In genomic region chr11:3105261-3105731, GRCm38 (mm10) we compare ENCODE assay signal across 10 mouse cellular contexts.
DNase-seq lines count a peak whose midpoint lies in the region; ATAC-seq and TF ChIP-seq lines count a peak whose summit lies in the region.
"Had no signal": no experiment of that assay in that cellular context is flagged by ENCODE, and none has a peak within 500 bp of the region (broad histone marks: within the 10 kb centered on the region; RNA-seq: fewer than 3 reads in every experiment).

No protein-coding gene starts in this region.

- ATAC-seq in liver, embryonic 16.5 days (ENCODE audit: low read depth): peak; percentile 52
- ATAC-seq in hindbrain, embryonic 14.5 days (ENCODE audit: low FRiP score): no peak

- DNase-seq in CD4-positive helper T cell, adult 2 months (ENCODE audit: low read depth, low spot score): peak; percentile 90
- peak; percentile 84 for DNase-seq in T-cell, adult 2 months (ENCODE audit: low spot score)
- DNase-seq in spleen, adult 2 months (ENCODE audit: low read depth in 1 of 2, low spot score in 2 of 2): peak; percentile 66 to 96
- no peak for DNase-seq in cerebellum, postnatal 14 days
- no peak for DNase-seq in adrenal gland, postnatal 4 days (ENCODE audit: low spot score in 2 of 2)
- DNase-seq in hindbrain, embryonic 14.5 days (ENCODE audit: low spot score): no peak
- DNase-seq: gastrocnemius, postnatal 36 days had no signal

- H3K4me2 ChIP-seq in liver, embryonic 16.5 days (ENCODE audit: low read depth, low read length): peak overlapping the region; percentile 45
- no peak overlapping the region for H3K4me2 ChIP-seq in hindbrain, embryonic 14.5 days (replicated peaks)
- H3K4me2 ChIP-seq: hindbrain, embryonic 13.5 days; lung, embryonic 15.5 days had no signal

- no peak for TF ChIP-seq CTCF in spleen, adult 2 months (IDR thresholded peaks at IDR 0.05; ENCODE audit: extremely low read depth, insufficient read depth, insufficient read length, insufficient replicate concordance)

- no peaks in the 10 kb centered on the region for H3K4me1 ChIP-seq in liver, embryonic 16.5 days (ENCODE audit: control insufficient read depth, low read depth, low read length)
- no peaks in the 10 kb centered on the region for H3K4me1 ChIP-seq in spleen, adult 2 months (ENCODE audit: control insufficient read depth, insufficient read depth, insufficient read length)
- H3K4me1 ChIP-seq in hindbrain, embryonic 14.5 days (replicated peaks; ENCODE audit: control insufficient read depth, insufficient read depth, low read length): no peaks in the 10 kb centered on the region
- H3K4me1 ChIP-seq: hindbrain, embryonic 13.5 days; lung, embryonic 15.5 days had no signal

- TF ChIP-seq POLR2A in spleen, adult 2 months (IDR thresholded peaks at IDR 0.05; ENCODE audit: low read depth, low read length): no peak; the same call in 1 of the 2 replicates

- H3K27ac ChIP-seq in liver, embryonic 16.5 days (ENCODE audit: low read length): peak overlapping the region; percentile 22; the same call in 1 of the 2 replicates
- H3K27ac ChIP-seq in spleen, adult 2 months (ENCODE audit: insufficient read depth, low read length): peak overlapping the region; percentile 98
- no peak overlapping the region for H3K27ac ChIP-seq in hindbrain, embryonic 14.5 days
- H3K27ac ChIP-seq: hindbrain, embryonic 13.5 days; lung, embryonic 15.5 days had no signal

- peaks cover 33% of the 10 kb centered on the region for H3K9me3 ChIP-seq in liver, embryonic 16.5 days (replicated peaks; ENCODE audit: control insufficient read depth, low read length)
- peaks cover 70% of the 10 kb centered on the region for H3K9me3 ChIP-seq in hindbrain, embryonic 14.5 days (ENCODE audit: control insufficient read depth, low read length)

- H3K9ac ChIP-seq in liver, embryonic 16.5 days (ENCODE audit: low read depth, low read length): no peak overlapping the region
- H3K9ac ChIP-seq in hindbrain, embryonic 14.5 days: no peak overlapping the region
- H3K9ac ChIP-seq: hindbrain, embryonic 13.5 days; lung, embryonic 15.5 days had no signal

- peak overlapping the region; percentile 54 for H3K4me3 ChIP-seq in liver, embryonic 16.5 days (ENCODE audit: low read depth, low read length)
- peak overlapping the region; percentile 58 for H3K4me3 ChIP-seq in spleen, adult 2 months (ENCODE audit: extremely low read depth, insufficient read depth, insufficient read length)
- H3K4me3 ChIP-seq in hindbrain, embryonic 14.5 days (replicated peaks; ENCODE audit: low read length): no peak overlapping the region
- H3K4me3 ChIP-seq: hindbrain, embryonic 13.5 days; lung, embryonic 15.5 days had no signal

- no peaks in the 10 kb centered on the region for H3K27me3 ChIP-seq in liver, embryonic 16.5 days (ENCODE audit: control insufficient read depth, insufficient read depth, low read depth, low read length)
- H3K27me3 ChIP-seq in spleen, adult 2 months (ENCODE audit: control insufficient read depth, insufficient read depth, low read length): no peaks in the 10 kb centered on the region
- H3K27me3 ChIP-seq in hindbrain, embryonic 14.5 days (ENCODE audit: control insufficient read depth, insufficient read depth, low read length): no peaks in the 10 kb centered on the region
- H3K27me3 ChIP-seq: hindbrain, embryonic 13.5 days; lung, embryonic 15.5 days had no signal

- no peaks in the 10 kb centered on the region for H3K36me3 ChIP-seq in liver, embryonic 16.5 days (ENCODE audit: control insufficient read depth, insufficient read depth)
- H3K36me3 ChIP-seq in spleen, adult 2 months (ENCODE audit: control insufficient read depth, insufficient read depth, low read length): no peaks in the 10 kb centered on the region
- H3K36me3 ChIP-seq in hindbrain, embryonic 14.5 days (replicated peaks; ENCODE audit: control insufficient read depth, insufficient read depth): no peaks in the 10 kb centered on the region
- H3K36me3 ChIP-seq: hindbrain, embryonic 13.5 days; lung, embryonic 15.5 days had no signal

- WGBS in liver, embryonic 16.5 days (ENCODE audit: insufficient replicate concordance): 16% methylated on average over 21 of the region's 21 CpGs
- WGBS in spleen, adult 2 months: 6% methylated on average over 21 of the region's 21 CpGs
- 91% methylated on average over 21 of the region's 21 CpGs for WGBS in hindbrain, embryonic 14.5 days

Comparison
In these comparisons a context has a peak if more than half of its experiments do, and no peak if none do; other contexts are left out.
1. DNase-seq: peak in CD4-positive helper T cell, adult 2 months (single experiment), T-cell, adult 2 months (single experiment) and spleen, adult 2 months (2 of 2); none in cerebellum, postnatal 14 days (0 of 2), adrenal gland, postnatal 4 days (0 of 2) and hindbrain, embryonic 14.5 days (single experiment).